Mouse (Mus musculus): ENCODE measurements around the gene 4930564D02Rik.

DNA sequence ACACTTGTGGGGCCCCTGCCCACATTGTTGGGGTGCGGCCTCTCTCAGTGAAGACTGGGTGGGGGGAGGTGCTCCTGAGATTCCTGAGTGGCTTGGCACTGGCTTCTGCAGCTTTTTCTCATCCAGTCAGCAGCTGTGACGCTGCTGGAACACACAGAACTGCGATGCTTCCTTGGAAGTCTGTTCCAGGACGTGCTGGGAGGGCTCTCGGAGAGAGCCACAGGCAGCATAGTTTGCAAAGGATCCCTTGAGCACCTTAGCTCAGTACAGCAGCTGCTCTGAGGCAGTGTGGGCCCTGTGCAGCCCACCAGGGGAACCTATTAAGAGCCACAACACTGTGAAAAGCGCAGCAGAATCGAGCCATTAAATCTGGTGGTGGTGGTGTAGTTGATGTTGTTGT lies 61.2 kb downstream of the 4930564D02Rik start:
- no peak for TF ChIP-seq TAL1 (IDR thresholded peaks at IDR 0.05; ENCODE audit: low read length)
- no peak for TF ChIP-seq GATA1 (IDR thresholded peaks at IDR 0.05; ENCODE audit: low read length)

Data from erythroblast, embryonic 14.5 days (primary cell).